Mouse (Mus musculus) lung, postnatal 0 days (tissue): ENCODE measurements around the gene Tmem184b.

Experiments
- CTCF ChIP-seq: IDR thresholded peaks from 2 replicates; pipeline ENCODE4 v1.5.1; 2016; ENCODE audit warnings: antibody characterized with exemption, mild to moderate bottlenecking
- EP300 ChIP-seq: IDR thresholded peaks from 2 replicates; pipeline ENCODE4 v1.6.1; 2016; ENCODE audit warnings: antibody characterized with exemption, mild to moderate bottlenecking, control low read depth

GRCm38 (mm10) chr15:79361023-79361422 lies 42.3 kb downstream of the Tmem184b start:
- TF ChIP-seq CTCF (no peak), EP300 (no peak)
